Mouse (Mus musculus): ENCODE measurements around the gene Pcsk4. TPM values are rescaled to one million over a fixed set of nuclear protein-coding genes. Genes with fewer than 3 reads are reported as not detected.

The Pcsk4 gene
- polyA plus RNA-seq (2015; fragmentation: Nextera tagmentation; extraction: Ambion mirVana), result 6.1 and 6.7 TPM in 2 replicates

GRCm38 (mm10) chr10:80329273-80330081 is at the start of gene Pcsk4, which contains the start of gene Reep6:
Pcsk4 (minus strand) TSS chr10:80329498.
Reep6 (plus strand) TSS chr10:80329953.
- no peak within 1 kb of the TSS for H3K27ac ChIP-seq (replicated peaks)

GRCm38 (mm10) chr10:80377716-80378115 is 48.4 kb upstream of the Pcsk4 start:
- H3K4me3 ChIP-seq, result no peak overlapping the region
- no peak overlapping the region for H3K9ac ChIP-seq
- WGBS, result 57% methylated on average over 10 of the region's 10 CpGs
- no peak overlapping the region for H3K27ac ChIP-seq (replicated peaks)
- H3K4me1 ChIP-seq (replicated peaks), result peaks cover 6% of the 10 kb centered on the region
- H3K27me3 ChIP-seq, result no peaks in the 10 kb centered on the region
- no peaks in the 10 kb centered on the region for H3K9me3 ChIP-seq
- H3K36me3 ChIP-seq, result peaks cover 33% of the 10 kb centered on the region
- ATAC-seq (ENCODE audit: low FRiP score, low read depth), result no peak
- no peak overlapping the region for H3K4me2 ChIP-seq

More at GRCm38 (mm10) chr10:80329273-80330081, at the start of gene Pcsk4, which contains the start of gene Reep6:
- H3K4me3 ChIP-seq, result peak within 1 kb of the TSS; percentile 50
- no peaks in the 10 kb centered on the region for H3K27me3 ChIP-seq
- H3K9ac ChIP-seq, result peak within 1 kb of the TSS; percentile 45
- H3K9me3 ChIP-seq, result no peaks in the 10 kb centered on the region
- peak within 1 kb of the TSS; percentile 91 for H3K4me2 ChIP-seq
- peak; percentile 94 for ATAC-seq (ENCODE audit: low FRiP score, low read depth)
- 6% methylated on average over 35 of the region's 36 CpGs for WGBS
- H3K36me3 ChIP-seq, result no peaks in the 10 kb centered on the region
- peaks cover 12% of the 10 kb centered on the region for H3K4me1 ChIP-seq (replicated peaks)

- ATAC-seq (ENCODE audit: low FRiP score, low read depth), result no peak
- 1% methylated on average over 7 of the region's 7 CpGs for WGBS
- H3K36me3 ChIP-seq, result peaks cover 19% of the 10 kb centered on the region
- no peak overlapping the region for H3K9ac ChIP-seq
- no peak overlapping the region for H3K27ac ChIP-seq (replicated peaks)
- peaks cover 11% of the 10 kb centered on the region for H3K4me1 ChIP-seq (replicated peaks)
- H3K9me3 ChIP-seq, result no peaks in the 10 kb centered on the region
- H3K27me3 ChIP-seq, result no peaks in the 10 kb centered on the region
- no peak overlapping the region for H3K4me2 ChIP-seq
- no peak overlapping the region for H3K4me3 ChIP-seq
Observed at GRCm38 (mm10) chr10:80376160-80376559, 46.9 kb upstream of the Pcsk4 start.

GRCm38 (mm10) chr10:80374063-80374462 is 44.8 kb upstream of the Pcsk4 start:
- no peaks in the 10 kb centered on the region for H3K27me3 ChIP-seq
- H3K4me2 ChIP-seq, result no peak overlapping the region
- H3K9me3 ChIP-seq, result no peaks in the 10 kb centered on the region
- no peak overlapping the region for H3K9ac ChIP-seq
- H3K36me3 ChIP-seq, result 0 out of 2 replicates have a peak, but pooled peaks cover 1% of the 10 kb centered on the region
- no peak overlapping the region for H3K4me3 ChIP-seq
- H3K27ac ChIP-seq (replicated peaks), result no peak overlapping the region
- WGBS, result 21% methylated on average over 6 of the region's 6 CpGs
- H3K4me1 ChIP-seq (replicated peaks), result peaks cover 10% of the 10 kb centered on the region
- no peak for ATAC-seq (ENCODE audit: low FRiP score, low read depth)

GRCm38 (mm10) chr10:80372706-80373105 is 43.4 kb upstream of the Pcsk4 start:
- ATAC-seq (ENCODE audit: low FRiP score, low read depth), result no peak
- H3K9ac ChIP-seq, result no peak overlapping the region
- no peaks in the 10 kb centered on the region for H3K36me3 ChIP-seq
- no peak overlapping the region for H3K4me3 ChIP-seq
- peaks cover 10% of the 10 kb centered on the region for H3K4me1 ChIP-seq (replicated peaks)
- no peak overlapping the region for H3K27ac ChIP-seq (replicated peaks)
- 78% methylated on average over 6 of the region's 6 CpGs for WGBS
- no peaks in the 10 kb centered on the region for H3K9me3 ChIP-seq
- H3K27me3 ChIP-seq, result no peaks in the 10 kb centered on the region; the same call in 1 of the 2 replicates
- no peak overlapping the region for H3K4me2 ChIP-seq

- Histone ChIP-seq H3K27me3 (no peaks in the 10 kb centered on the region; the same call in 1 of the 2 replicates), H3K9ac (no peak overlapping the region), H3K4me1 (replicated peaks) (peaks cover 10% of the 10 kb centered on the region), H3K9me3 (no peaks in the 10 kb centered on the region), H3K4me3 (peak overlapping the region; percentile 27; the same call in 1 of the 2 replicates), H3K4me2 (peak overlapping the region; percentile 44), H3K36me3 (no peaks in the 10 kb centered on the region), H3K27ac (replicated peaks) (peak overlapping the region; percentile 25; the same call in 1 of the 2 replicates)
- 48% methylated on average over 9 of the region's 9 CpGs for WGBS
- no peak for ATAC-seq (ENCODE audit: low FRiP score, low read depth)
Observed at GRCm38 (mm10) chr10:80371983-80372382, 42.7 kb upstream of the Pcsk4 start.

- 4% methylated on average over 12 of the region's 12 CpGs for WGBS
Observed at GRCm38 (mm10) chr10:80371411-80371966, 42.2 kb upstream of the Pcsk4 start.

GRCm38 (mm10) chr10:80369995-80370747 is 40.9 kb upstream of the Pcsk4 start:
- no peak for ATAC-seq (ENCODE audit: low FRiP score, low read depth)
- peaks cover under 1% of the 10 kb centered on the region; the same call in 1 of the 2 replicates for H3K27me3 ChIP-seq
- peaks cover 10% of the 10 kb centered on the region for H3K4me1 ChIP-seq (replicated peaks)
- no peak overlapping the region for H3K27ac ChIP-seq (replicated peaks)
- no peaks in the 10 kb centered on the region for H3K36me3 ChIP-seq
- H3K4me2 ChIP-seq, result no peak overlapping the region
- no peak overlapping the region for H3K9ac ChIP-seq
- H3K9me3 ChIP-seq, result no peaks in the 10 kb centered on the region
- H3K4me3 ChIP-seq, result no peak overlapping the region
- 80% methylated on average over 21 of the region's 21 CpGs for WGBS

More at GRCm38 (mm10) chr10:80371411-80371966, 42.2 kb upstream of the Pcsk4 start:
- no peak overlapping the region for H3K9ac ChIP-seq
- H3K4me2 ChIP-seq, result peak overlapping the region; percentile 44
- H3K36me3 ChIP-seq, result no peaks in the 10 kb centered on the region
- peaks cover 10% of the 10 kb centered on the region for H3K4me1 ChIP-seq (replicated peaks)
- H3K4me3 ChIP-seq, result peak overlapping the region; percentile 27
- H3K27me3 ChIP-seq, result no peaks in the 10 kb centered on the region; the same call in 1 of the 2 replicates
- no peaks in the 10 kb centered on the region for H3K9me3 ChIP-seq
- ATAC-seq (ENCODE audit: low FRiP score, low read depth), result peak; percentile 90
- H3K27ac ChIP-seq (replicated peaks), result peak overlapping the region; percentile 25; the same call in 1 of the 2 replicates

- Histone ChIP-seq H3K36me3 (no peaks in the 10 kb centered on the region), H3K4me2 (no peak overlapping the region), H3K27me3 (peaks cover 3% of the 10 kb centered on the region; the same call in 1 of the 2 replicates), H3K9me3 (no peaks in the 10 kb centered on the region), H3K27ac (replicated peaks) (no peak overlapping the region), H3K4me1 (replicated peaks) (peaks cover 15% of the 10 kb centered on the region), H3K9ac (no peak overlapping the region), H3K4me3 (no peak overlapping the region)
- 88% methylated on average over 6 of the region's 6 CpGs for WGBS
- no peak for ATAC-seq (ENCODE audit: low FRiP score, low read depth)
Observed at GRCm38 (mm10) chr10:80368392-80368791, 39.1 kb upstream of the Pcsk4 start.

GRCm38 (mm10) chr10:80367954-80368353 is 38.7 kb upstream of the Pcsk4 start:
- no peak for ATAC-seq (ENCODE audit: low FRiP score, low read depth)
- Histone ChIP-seq H3K27ac (replicated peaks) (no peak overlapping the region), H3K4me2 (no peak overlapping the region), H3K27me3 (peaks cover 3% of the 10 kb centered on the region; the same call in 1 of the 2 replicates), H3K4me1 (replicated peaks) (peaks cover 15% of the 10 kb centered on the region), H3K4me3 (no peak overlapping the region), H3K9ac (no peak overlapping the region), H3K36me3 (no peaks in the 10 kb centered on the region), H3K9me3 (no peaks in the 10 kb centered on the region)
- 63% methylated on average over 5 of the region's 5 CpGs for WGBS

- peaks cover 3% of the 10 kb centered on the region; the same call in 1 of the 2 replicates for H3K27me3 ChIP-seq
- no peaks in the 10 kb centered on the region for H3K9me3 ChIP-seq
- H3K4me1 ChIP-seq (replicated peaks), result 0 out of 2 replicates have a peak, but pooled peaks cover 5% of the 10 kb centered on the region
- no peak overlapping the region for H3K4me3 ChIP-seq
- H3K4me2 ChIP-seq, result no peak overlapping the region
- ATAC-seq (ENCODE audit: low FRiP score, low read depth), result no peak
- H3K9ac ChIP-seq, result no peak overlapping the region
- 76% methylated on average over 6 of the region's 6 CpGs for WGBS
- no peak overlapping the region for H3K27ac ChIP-seq (replicated peaks)
- H3K36me3 ChIP-seq, result no peaks in the 10 kb centered on the region
Observed at GRCm38 (mm10) chr10:80365736-80366135, 36.4 kb upstream of the Pcsk4 start.
